Mouse (Mus musculus) lung, embryonic 14.5 days (tissue): Measurements from ENCODE around the gene Cdc25b. TPM values are rescaled to one million over a fixed set of nuclear protein-coding genes. Genes with fewer than 3 reads are reported as not detected.

Experiments used
- ATAC-seq: fragments of 200-750 bp; cut with Nextera tagmentation; 2 replicates; pipeline ENCODE4 v1.8.0; 2017; ENCODE audit warnings: mild to moderate bottlenecking, moderate TSS enrichment, moderate library complexity; ENCODE audit not compliant: insufficient read depth
- DNase-seq: peaks from one replicate; pipeline ENCODE4 v3.0.0-alpha.2; 2015
- H3K27ac ChIP-seq: fragments of 300-500 bp; sonication (generic); 2 replicates; pipeline ENCODE4 v1.5.1; 2014; ENCODE audit warnings: low read depth, mild to moderate bottlenecking, moderate library complexity
- H3K27me3 ChIP-seq: fragments of 300-500 bp; sonication (generic); 2 replicates; pipeline ENCODE4 v1.6.1; 2014; ENCODE audit warnings: low read length, control low read depth; ENCODE audit not compliant: insufficient read depth
- H3K36me3 ChIP-seq: fragments of 300-500 bp; sonication (generic); 2 replicates; pipeline ENCODE4 v1.6.1; 2014; ENCODE audit warnings: control low read depth; ENCODE audit not compliant: insufficient read depth
- H3K4me1 ChIP-seq: fragments of 300-500 bp; sonication (generic); 2 replicates; pipeline ENCODE4 v1.6.1; 2014; ENCODE audit warnings: antibody characterized with exemption, control low read depth; ENCODE audit not compliant: insufficient read depth
- H3K4me2 ChIP-seq: fragments of 300-500 bp; sonication (generic); 2 replicates; pipeline ENCODE4 v1.6.1; 2014; ENCODE audit warnings: mild to moderate bottlenecking
- H3K4me3 ChIP-seq: fragments of 300-500 bp; sonication (generic); 2 replicates; pipeline ENCODE4 v1.5.1; 2014; ENCODE audit warnings: low read depth, low read length
- H3K9ac ChIP-seq: fragments of 300-500 bp; sonication (generic); 2 replicates; pipeline ENCODE4 v1.6.1; 2014
- H3K9me3 ChIP-seq: fragments of 300-500 bp; sonication (generic); 2 replicates; pipeline ENCODE4 v1.6.1; 2016; ENCODE audit warnings: low read depth, low read length, control low read depth
- CTCF ChIP-seq: IDR thresholded peaks from 2 replicates; pipeline ENCODE4 v1.5.1; 2016; ENCODE audit warnings: antibody characterized with exemption, low read depth
- WGBS: fragments of 180-500 bp; shearing (Covaris S2); extraction: QIAGEN DNeasy Blood & Tissue Kit; methylation state at CpG from one replicate; pipeline ENCODE4 v1.1.7; 2014; 5-methylcytosine and 5-hydroxymethylcytosine counted together
- polyA plus RNA-seq: library from polyadenylated mRNA; unstranded; fragments of >200 nt; fragmentation: Nextera tagmentation; extraction: Ambion mirVana; gene quantifications from 2 replicates; pipeline ENCODE4 v1.2.1, GENCODE M21; 2014

Cdc25b gene
- polyA plus RNA-seq, 1 experiment from 2014 or later, result 59.6 TPM

GRCm38 (mm10) chr2:131191005-131191390 lies 4.2 kb downstream of the Cdc25b start:
- no peak for TF ChIP-seq CTCF
- peaks cover 55% of the 10 kb centered on the region for H3K36me3 ChIP-seq
- H3K4me2 ChIP-seq, result no peak overlapping the region
- DNase-seq (no peak), ATAC-seq (no peak)
- 73% methylated on average over 7 of the region's 7 CpGs for WGBS
- H3K4me3 ChIP-seq, result no peak overlapping the region
- no peaks in the 10 kb centered on the region for H3K9me3 ChIP-seq
- H3K9ac ChIP-seq, result no peak overlapping the region
- H3K4me1 ChIP-seq, result peaks cover 8% of the 10 kb centered on the region; the same call in 1 of the 2 replicates
- H3K27me3 ChIP-seq, result no peaks in the 10 kb centered on the region
- no peak overlapping the region for H3K27ac ChIP-seq

GRCm38 (mm10) chr2:131196606-131197316 lies 10.0 kb downstream of the Cdc25b start:
- H3K27me3 ChIP-seq, result no peaks in the 10 kb centered on the region
- ATAC-seq (peak; percentile 19; the same call in 1 of the 2 replicates), DNase-seq (no peak)
- H3K27ac ChIP-seq, result no peak overlapping the region
- H3K4me1 ChIP-seq, result no peaks in the 10 kb centered on the region
- H3K4me2 ChIP-seq, result no peak overlapping the region
- H3K4me3 ChIP-seq, result no peak overlapping the region
- H3K9ac ChIP-seq, result no peak overlapping the region
- 87% methylated on average over 16 of the region's 16 CpGs for WGBS
- no peak for TF ChIP-seq CTCF
- no peaks in the 10 kb centered on the region for H3K9me3 ChIP-seq
- peaks cover 68% of the 10 kb centered on the region for H3K36me3 ChIP-seq

- H3K36me3 ChIP-seq, result peaks cover 31% of the 10 kb centered on the region
- no peak overlapping the region for H3K27ac ChIP-seq
- H3K4me3 ChIP-seq, result no peak overlapping the region
- H3K4me1 ChIP-seq, result peaks cover 7% of the 10 kb centered on the region; the same call in 1 of the 2 replicates
- no peak for DNase-seq
- no peak overlapping the region for H3K4me2 ChIP-seq
- WGBS, result 63% methylated on average over 2 of the region's 2 CpGs
- no peak for ATAC-seq
- no peaks in the 10 kb centered on the region for H3K9me3 ChIP-seq
- no peak overlapping the region for H3K9ac ChIP-seq
- H3K27me3 ChIP-seq, result no peaks in the 10 kb centered on the region
- no peak for TF ChIP-seq CTCF
Measured at GRCm38 (mm10) chr2:131200710-131201109, 14.0 kb downstream of the Cdc25b start.

- Histone ChIP-seq H3K27me3 (no peaks in the 10 kb centered on the region), H3K4me3 (no peak overlapping the region), H3K9ac (no peak overlapping the region), H3K9me3 (no peaks in the 10 kb centered on the region), H3K4me1 (peaks cover 7% of the 10 kb centered on the region; the same call in 1 of the 2 replicates), H3K27ac (no peak overlapping the region), H3K4me2 (no peak overlapping the region), H3K36me3 (peaks cover 26% of the 10 kb centered on the region)
- WGBS, result 86% methylated on average over 3 of the region's 3 CpGs
- no peak for TF ChIP-seq CTCF
- ATAC-seq (no peak), DNase-seq (no peak)
Measured at GRCm38 (mm10) chr2:131201262-131201661, 14.5 kb downstream of the Cdc25b start.

GRCm38 (mm10) chr2:131203816-131204409 lies 17.2 kb downstream of the Cdc25b start:
- Histone ChIP-seq H3K9me3 (no peaks in the 10 kb centered on the region), H3K27ac (peak overlapping the region; percentile 75; the same call in 1 of the 2 replicates), H3K4me1 (peaks cover 7% of the 10 kb centered on the region; the same call in 1 of the 2 replicates), H3K27me3 (no peaks in the 10 kb centered on the region), H3K4me2 (0 out of 2 replicates have a peak overlapping the region, but pooled peaks have one; percentile 18), H3K9ac (no peak overlapping the region), H3K36me3 (peaks cover 6% of the 10 kb centered on the region; the same call in 1 of the 2 replicates), H3K4me3 (no peak overlapping the region)
- DNase-seq (no peak), ATAC-seq (no peak)
- TF ChIP-seq CTCF, result no peak
- 72% methylated on average over 6 of the region's 6 CpGs for WGBS

GRCm38 (mm10) chr2:131204410-131204981 lies 17.7 kb downstream of the Cdc25b start:
- no peak for TF ChIP-seq CTCF
- DNase-seq (peak; percentile 88), ATAC-seq (peak; percentile 83)
- Histone ChIP-seq H3K4me1 (peaks cover 11% of the 10 kb centered on the region), H3K4me2 (0 out of 2 replicates have a peak overlapping the region, but pooled peaks have one; percentile 18), H3K9ac (no peak overlapping the region; the same call in 1 of the 2 replicates), H3K27ac (peak overlapping the region; percentile 75), H3K9me3 (no peaks in the 10 kb centered on the region), H3K4me3 (no peak overlapping the region), H3K36me3 (peaks cover under 1% of the 10 kb centered on the region; the same call in 1 of the 2 replicates), H3K27me3 (no peaks in the 10 kb centered on the region)
- WGBS, result 22% methylated on average over 7 of the region's 7 CpGs
